Mouse (Mus musculus): ENCODE measurements at regions not wholly inside any gene's neighbourhood (a gene's known extent, or its start where the extent isn't known, plus 50 kb on each side); places are given as distances from the start of the nearest gene placed in this dataset.

DNA sequence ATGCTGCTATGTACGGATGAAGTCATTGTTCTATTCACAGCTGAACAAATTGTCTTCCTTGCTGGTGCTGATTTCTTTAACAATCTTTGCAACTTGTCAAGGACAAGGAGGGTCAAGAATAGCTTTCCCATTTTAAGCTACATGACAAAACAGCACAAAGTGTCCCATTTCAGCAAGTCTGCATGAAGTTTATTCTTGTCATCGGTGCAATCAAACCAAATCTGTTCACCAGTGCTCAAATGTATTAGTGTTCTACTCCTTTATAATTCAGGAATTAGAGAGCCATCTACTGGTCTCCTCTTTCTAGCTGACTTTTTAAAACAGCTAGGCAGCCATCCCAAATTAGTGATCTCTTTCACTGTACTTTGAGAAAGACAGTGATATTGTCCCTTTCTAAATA lies 1040.8 kb downstream of the Galc start:
- Histone ChIP-seq H3K4me3 (ENCODE audit: low read depth, low read length) (no peak overlapping the region), H3K4me1 (ENCODE audit: insufficient read depth) (no peaks in the 10 kb centered on the region), H3K9ac (no peak overlapping the region), H3K27ac (ENCODE audit: low read depth) (no peak overlapping the region), H3K4me2 (no peak overlapping the region), H3K36me3 (ENCODE audit: insufficient read depth) (no peaks in the 10 kb centered on the region), H3K27me3 (ENCODE audit: insufficient read depth, low read length) (no peaks in the 10 kb centered on the region), H3K9me3 (ENCODE audit: low read depth, low read length) (no peaks in the 10 kb centered on the region)
- 50% methylated on average over 2 of the region's 2 CpGs for WGBS
- ATAC-seq (ENCODE audit: insufficient read depth) (no peak), DNase-seq (peak; percentile 44)
- TF ChIP-seq CTCF (IDR thresholded peaks at IDR 0.05; ENCODE audit: low read depth), result peak; percentile 9; the same call in 1 of the 2 replicates

DNA sequence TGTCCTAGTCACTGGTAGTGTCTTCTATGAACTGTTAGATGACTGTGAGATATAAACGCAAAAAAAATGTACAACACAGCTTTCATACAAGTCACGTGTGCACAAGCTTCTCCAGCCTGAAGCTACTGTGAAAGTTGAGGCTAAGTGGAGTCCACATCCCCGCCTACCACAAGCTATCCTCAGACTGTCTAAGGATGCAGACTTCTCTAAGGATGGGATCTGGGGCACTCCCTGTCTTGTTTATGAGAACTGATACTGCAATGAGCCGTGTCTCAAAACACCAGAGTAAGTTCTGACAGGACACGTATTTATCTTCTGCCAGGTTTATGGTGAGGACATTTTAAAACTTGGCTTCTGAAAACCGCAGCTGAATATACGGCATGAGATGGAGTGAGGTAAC lies 1041.7 kb downstream of the Galc start:
- 37% methylated on average over 7 of the region's 7 CpGs for WGBS
- no peaks in the 10 kb centered on the region for H3K4me1 ChIP-seq (ENCODE audit: insufficient read depth)
- ATAC-seq (ENCODE audit: insufficient read depth), result peak; percentile 63; the same call in 1 of the 2 replicates
- TF ChIP-seq CTCF (IDR thresholded peaks at IDR 0.05; ENCODE audit: low read depth), result no peak
- H3K27me3 ChIP-seq (ENCODE audit: insufficient read depth, low read length), result no peaks in the 10 kb centered on the region
- no peak overlapping the region for H3K9ac ChIP-seq
- H3K36me3 ChIP-seq (ENCODE audit: insufficient read depth), result no peaks in the 10 kb centered on the region
- no peak overlapping the region for H3K27ac ChIP-seq (ENCODE audit: low read depth)
- H3K4me3 ChIP-seq (ENCODE audit: low read depth, low read length), result no peak overlapping the region
- no peaks in the 10 kb centered on the region for H3K9me3 ChIP-seq (ENCODE audit: low read depth, low read length)
- H3K4me2 ChIP-seq, result no peak overlapping the region
- peak; percentile 2 for DNase-seq

DNA sequence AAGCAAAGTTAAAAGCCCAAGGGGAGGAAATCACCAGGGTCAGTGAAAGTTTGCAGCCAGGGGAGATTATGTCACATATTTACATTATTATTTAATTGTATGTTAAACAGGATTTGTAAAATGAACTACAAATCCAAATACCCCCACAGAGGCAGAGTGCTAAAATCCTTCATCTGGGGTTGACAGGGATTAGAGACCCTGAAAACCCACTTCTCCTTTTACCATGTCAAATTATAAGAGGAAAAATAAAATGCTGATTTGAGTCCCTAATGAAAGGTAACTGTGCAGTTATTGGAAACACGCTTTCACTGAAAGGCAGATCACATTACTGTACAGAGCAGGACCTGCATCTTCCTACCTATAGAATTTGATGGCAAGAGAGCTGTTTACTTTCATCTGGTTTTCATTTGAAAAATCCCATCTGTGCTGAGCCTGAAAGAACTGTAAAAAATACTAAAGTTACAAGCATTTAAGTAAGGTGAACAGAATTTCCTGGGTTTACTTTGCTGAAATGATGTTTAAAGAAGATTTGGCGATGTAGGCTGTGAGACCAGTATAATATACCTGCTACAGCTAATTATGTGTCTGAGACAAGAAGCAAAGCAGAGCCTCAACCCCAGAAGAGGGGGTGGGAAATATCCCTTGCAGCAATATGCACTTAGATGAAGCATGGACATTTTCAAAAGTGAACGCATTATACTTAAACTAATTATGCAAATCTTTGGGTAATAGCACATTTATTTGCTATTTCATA lies 1055.4 kb downstream of the Galc start:
- ATAC-seq (ENCODE audit: insufficient read depth) (no peak), DNase-seq (no peak)
- 32% methylated on average over 3 of the region's 3 CpGs for WGBS
- TF ChIP-seq CTCF (IDR thresholded peaks at IDR 0.05; ENCODE audit: low read depth), result no peak
- no peak overlapping the region for H3K27ac ChIP-seq (ENCODE audit: low read depth)
- H3K27me3 ChIP-seq (ENCODE audit: insufficient read depth, low read length), result no peaks in the 10 kb centered on the region
- no peaks in the 10 kb centered on the region for H3K36me3 ChIP-seq (ENCODE audit: insufficient read depth)
- H3K4me2 ChIP-seq, result no peak overlapping the region
- no peak overlapping the region for H3K9ac ChIP-seq
- H3K4me1 ChIP-seq (ENCODE audit: insufficient read depth), result no peaks in the 10 kb centered on the region
- H3K4me3 ChIP-seq (ENCODE audit: low read depth, low read length), result no peak overlapping the region
- no peaks in the 10 kb centered on the region for H3K9me3 ChIP-seq (ENCODE audit: low read depth, low read length)

DNA sequence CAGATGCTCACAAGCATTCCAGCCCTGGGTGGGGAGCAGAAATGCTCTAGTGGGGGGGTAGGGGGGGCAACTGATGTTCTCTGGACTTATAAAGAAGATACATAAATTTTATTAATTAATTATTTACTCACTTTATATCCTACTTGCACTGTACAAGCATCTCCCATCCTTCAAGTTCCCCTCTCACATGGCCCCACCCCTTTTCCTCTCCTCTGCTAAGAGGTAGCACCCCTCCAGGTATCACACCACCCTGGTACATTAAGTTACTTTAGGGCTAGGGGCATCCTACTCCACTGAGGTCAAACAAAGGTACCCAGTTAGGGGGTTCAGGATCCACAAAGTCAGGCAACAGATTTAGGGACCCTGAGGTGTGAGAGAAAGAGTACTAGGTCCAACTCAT lies 1097.4 kb downstream of the Galc start:
- DNase-seq, result no peak
- H3K9ac ChIP-seq, result no peak overlapping the region
- no peak for ATAC-seq (ENCODE audit: insufficient read depth)
- H3K4me2 ChIP-seq, result no peak overlapping the region
- H3K4me3 ChIP-seq (ENCODE audit: low read depth, low read length), result no peak overlapping the region
- H3K27ac ChIP-seq (ENCODE audit: low read depth), result no peak overlapping the region
- no peaks in the 10 kb centered on the region for H3K27me3 ChIP-seq (ENCODE audit: insufficient read depth, low read length)
- H3K4me1 ChIP-seq (ENCODE audit: insufficient read depth), result no peaks in the 10 kb centered on the region
- no peaks in the 10 kb centered on the region for H3K9me3 ChIP-seq (ENCODE audit: low read depth, low read length)
- no peaks in the 10 kb centered on the region for H3K36me3 ChIP-seq (ENCODE audit: insufficient read depth)
- no peak for TF ChIP-seq CTCF (IDR thresholded peaks at IDR 0.05; ENCODE audit: low read depth)

DNA sequence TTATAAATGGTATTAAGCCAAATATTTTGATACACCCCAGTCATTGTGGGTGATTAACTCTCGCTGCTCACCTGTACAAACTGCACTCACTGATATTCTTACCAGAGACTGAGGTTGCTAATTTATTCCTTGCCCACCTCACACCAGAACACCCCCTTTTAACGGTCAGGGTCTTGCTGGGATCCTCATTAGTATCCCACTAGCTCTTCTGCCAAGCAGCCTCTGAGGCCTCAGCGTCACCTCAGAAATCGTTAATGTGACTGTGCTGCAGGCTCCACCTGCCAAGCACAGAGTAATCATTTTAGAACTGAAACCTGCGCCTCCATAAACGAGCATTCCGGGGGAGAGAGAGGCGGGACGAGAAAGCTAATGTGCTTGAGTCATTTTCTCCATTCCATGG lies 1097.8 kb downstream of the Galc start:
- no peak overlapping the region for H3K4me3 ChIP-seq (ENCODE audit: low read depth, low read length)
- no peak overlapping the region for H3K4me2 ChIP-seq
- no peak for TF ChIP-seq CTCF (IDR thresholded peaks at IDR 0.05; ENCODE audit: low read depth)
- H3K36me3 ChIP-seq (ENCODE audit: insufficient read depth), result no peaks in the 10 kb centered on the region
- H3K27me3 ChIP-seq (ENCODE audit: insufficient read depth, low read length), result no peaks in the 10 kb centered on the region
- no peaks in the 10 kb centered on the region for H3K9me3 ChIP-seq (ENCODE audit: low read depth, low read length)
- 72% methylated on average over 9 of the region's 9 CpGs for WGBS
- no peaks in the 10 kb centered on the region for H3K4me1 ChIP-seq (ENCODE audit: insufficient read depth)
- no peak for ATAC-seq (ENCODE audit: insufficient read depth)
- H3K27ac ChIP-seq (ENCODE audit: low read depth), result no peak overlapping the region
- no peak for DNase-seq
- no peak overlapping the region for H3K9ac ChIP-seq

DNA sequence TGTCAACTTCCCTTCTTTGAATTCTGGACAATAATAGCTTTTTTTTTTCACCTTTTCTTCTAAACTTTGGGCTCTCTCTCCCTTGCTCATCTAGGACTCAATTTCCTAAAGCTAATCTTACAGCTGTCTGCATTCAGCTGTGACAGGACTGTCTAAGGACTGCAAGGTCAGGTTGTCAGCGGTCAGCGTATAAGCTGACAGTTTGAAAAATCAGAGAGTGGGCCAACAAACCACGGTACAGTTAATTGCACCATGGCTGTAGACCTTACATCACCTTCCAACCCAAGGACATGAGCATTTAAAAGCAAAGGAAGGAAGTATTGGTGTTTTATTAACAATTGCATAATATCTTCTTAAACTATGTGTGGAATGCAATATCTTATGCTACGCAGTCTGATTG lies 1100.9 kb downstream of the Galc start:
- Histone ChIP-seq H3K36me3 (ENCODE audit: insufficient read depth) (no peaks in the 10 kb centered on the region), H3K9me3 (ENCODE audit: low read depth, low read length) (no peaks in the 10 kb centered on the region), H3K27ac (ENCODE audit: low read depth) (no peak overlapping the region), H3K4me2 (no peak overlapping the region), H3K4me1 (ENCODE audit: insufficient read depth) (no peaks in the 10 kb centered on the region), H3K27me3 (ENCODE audit: insufficient read depth, low read length) (no peaks in the 10 kb centered on the region), H3K4me3 (ENCODE audit: low read depth, low read length) (no peak overlapping the region), H3K9ac (no peak overlapping the region)
- DNase-seq (peak; percentile 2), ATAC-seq (ENCODE audit: insufficient read depth) (peak; percentile 49)
- TF ChIP-seq CTCF (IDR thresholded peaks at IDR 0.05; ENCODE audit: low read depth), result no peak
- 32% methylated on average over 4 of the region's 4 CpGs for WGBS

DNA sequence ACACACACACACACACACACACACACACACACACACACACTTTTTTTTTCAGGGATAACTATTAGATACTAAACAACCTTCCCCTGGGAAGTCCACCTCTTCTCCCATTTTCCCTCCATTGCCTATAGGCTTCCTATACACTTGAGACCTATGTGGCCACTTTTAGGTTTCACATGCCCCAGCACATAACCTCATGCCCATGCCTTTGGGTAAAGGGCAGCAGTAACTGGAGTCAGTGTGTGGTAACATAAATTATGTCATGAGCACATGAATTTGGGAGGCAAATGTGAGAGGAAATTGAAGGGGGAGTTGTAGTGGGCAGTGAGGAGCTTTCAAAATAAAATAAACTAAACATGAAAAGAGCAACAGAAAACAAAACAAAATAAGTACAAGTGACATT lies 1101.5 kb downstream of the Galc start:
- no peak overlapping the region for H3K4me3 ChIP-seq (ENCODE audit: low read depth, low read length)
- H3K9me3 ChIP-seq (ENCODE audit: low read depth, low read length), result no peaks in the 10 kb centered on the region
- DNase-seq (no peak), ATAC-seq (ENCODE audit: insufficient read depth) (no peak)
- no peaks in the 10 kb centered on the region for H3K36me3 ChIP-seq (ENCODE audit: insufficient read depth)
- no peak overlapping the region for H3K9ac ChIP-seq
- no peak overlapping the region for H3K4me2 ChIP-seq
- H3K27me3 ChIP-seq (ENCODE audit: insufficient read depth, low read length), result no peaks in the 10 kb centered on the region
- TF ChIP-seq CTCF (IDR thresholded peaks at IDR 0.05; ENCODE audit: low read depth), result no peak
- no peaks in the 10 kb centered on the region for H3K4me1 ChIP-seq (ENCODE audit: insufficient read depth)
- H3K27ac ChIP-seq (ENCODE audit: low read depth), result no peak overlapping the region

Measured in lung, embryonic 14.5 days (tissue).